Mouse (Mus musculus) CH12.LX (cell line): ENCODE measurements around the gene Ifi35. TPM values are rescaled to one million over a fixed set of nuclear protein-coding genes. Genes with fewer than 3 reads are reported as not detected.
"Not testable (repeated sequence)": the region's sequence is repeated elsewhere in the genome, so short reads cannot be mapped to it uniquely, and the experiment has no call there.

Experiments used
- DNase-seq: peaks from one replicate; pipeline ENCODE4 v3.0.0-alpha.2; 2013; ENCODE audit errors: extremely low read depth
- H3K27ac ChIP-seq: 2 replicates; pipeline ENCODE4 v1.5.1; 2012; ENCODE audit warnings: low read depth, mild to moderate bottlenecking, control low read depth, moderate library complexity; ENCODE audit not compliant: insufficient read depth
- H3K27me3 ChIP-seq: replicated peaks from 2 replicates; pipeline ENCODE3; 2012; ENCODE audit warnings: inconsistent platforms
- H3K36me3 ChIP-seq, 2 experiments: replicated peaks in 1 of 2; 2 replicates each; pipeline versions ENCODE3 to v1.6.1; 2012; ENCODE audit warnings: inconsistent platforms in 1 of 2, low read length in 1 of 2, mild to moderate bottlenecking in 1 of 2, mixed read lengths in 1 of 2, moderate library complexity in 1 of 2; ENCODE audit not compliant: control insufficient read depth in 1 of 2, insufficient read depth in 1 of 2
- H3K4me1 ChIP-seq, 2 experiments: 2 replicates each; pipeline ENCODE4 v1.6.1; 2012; ENCODE audit warnings: inconsistent platforms in 1 of 2, moderate library complexity in 1 of 2; ENCODE audit not compliant: insufficient read depth in 2 of 2, control insufficient read depth in 1 of 2
- H3K4me2 ChIP-seq: 2 replicates; pipeline ENCODE4 v1.6.1; 2012; ENCODE audit warnings: low read depth, mild to moderate bottlenecking, control low read depth; ENCODE audit not compliant: poor library complexity, insufficient read depth, severe bottlenecking
- H3K4me3 ChIP-seq, 3 experiments: fragments of 150-350 bp in 1 of 3; sonication (generic) in 1 of 3; replicated peaks in 1 of 3; 2 replicates each; pipeline versions ENCODE3 to v1.5.1; 2011 to 2012; ENCODE audit warnings: low read depth in 2 of 3, low read length in 2 of 3, mild to moderate bottlenecking in 2 of 3, moderate library complexity in 2 of 3, control low read depth in 1 of 3, improper control_type of control experiment in 1 of 3, inconsistent platforms in 1 of 3, mixed read lengths in 1 of 3; ENCODE audit not compliant: poor library complexity in 1 of 3
- H3K79me2 ChIP-seq: replicated peaks from 2 replicates; pipeline ENCODE4 v1.6.1; 2012; ENCODE audit warnings: mild to moderate bottlenecking, moderate library complexity; ENCODE audit not compliant: control insufficient read depth, poor library complexity, insufficient read depth, severe bottlenecking; ENCODE audit errors: extremely low read depth
- H3K9ac ChIP-seq: 2 replicates; pipeline ENCODE4 v1.6.1; 2012; ENCODE audit warnings: low read depth, mild to moderate bottlenecking, control low read depth, moderate library complexity; ENCODE audit not compliant: insufficient read depth
- H3K9me3 ChIP-seq: replicated peaks from 2 replicates; pipeline ENCODE3; 2012; ENCODE audit warnings: low read length, inconsistent platforms, mixed read lengths
- CHD1 ChIP-seq: IDR thresholded peaks from 2 replicates; pipeline ENCODE4 v1.6.1; 2012; ENCODE audit warnings: low read depth, low read length, improper control_type of control experiment, inconsistent platforms
- CTCF ChIP-seq, 2 experiments: IDR thresholded peaks in 1 of 2; conservative IDR thresholded peaks in 1 of 2; 2 replicates each; pipeline ENCODE4 v1.5.1; 2011 to 2012; ENCODE audit warnings: low read depth in 2 of 2, low read length in 2 of 2, improper control_type of control experiment in 1 of 2, inconsistent platforms in 1 of 2, mild to moderate bottlenecking in 1 of 2, moderate library complexity in 1 of 2
- EP300 ChIP-seq: IDR thresholded peaks from 2 replicates; pipeline ENCODE4 v1.6.1; 2011; ENCODE audit warnings: low read length, improper control_type of control experiment
- IRF4 ChIP-seq: IDR thresholded peaks from 2 replicates; pipeline ENCODE4 v1.6.1; 2014; ENCODE audit warnings: low read depth, mild to moderate bottlenecking, inconsistent platforms, low read length, improper control_type of control experiment
- MAX ChIP-seq: IDR thresholded peaks from 2 replicates; pipeline ENCODE4 v1.6.1; 2011; ENCODE audit warnings: low read length, improper control_type of control experiment
- MXI1 ChIP-seq: IDR thresholded peaks from 2 replicates; pipeline ENCODE4 v1.6.1; 2011; ENCODE audit warnings: mild to moderate bottlenecking, low read depth, low read length, improper control_type of control experiment
- MYC ChIP-seq: IDR thresholded peaks from 2 replicates; pipeline ENCODE4 v1.6.1; 2011; ENCODE audit warnings: low read depth, mild to moderate bottlenecking, improper control_type of control experiment, low read length
- NRF1 ChIP-seq: IDR thresholded peaks from 2 replicates; pipeline ENCODE4 v1.6.1; 2014; ENCODE audit warnings: low read depth, mild to moderate bottlenecking, inconsistent platforms, low read length, improper control_type of control experiment, moderate library complexity
- PAX5 ChIP-seq: IDR thresholded peaks from 2 replicates; pipeline ENCODE4 v1.6.1; 2012; ENCODE audit warnings: low read length, inconsistent platforms, mixed read lengths
- POLR2A ChIP-seq: IDR thresholded peaks from 2 replicates; pipeline ENCODE4 v1.6.1; 2011; ENCODE audit warnings: low read depth, mild to moderate bottlenecking, improper control_type of control experiment, low read length
- POLR2AphosphoS2 ChIP-seq: IDR thresholded peaks from 2 replicates; pipeline ENCODE4 v1.6.1; 2011; ENCODE audit warnings: low read depth, low read length, improper control_type of control experiment
- RAD21 ChIP-seq: IDR thresholded peaks from 2 replicates; pipeline ENCODE4 v1.6.1; 2011; ENCODE audit warnings: low read depth, mild to moderate bottlenecking, low read length, improper control_type of control experiment, moderate library complexity
- RCOR1 ChIP-seq: conservative IDR thresholded peaks from 2 replicates; pipeline ENCODE4 v1.6.1; 2012; ENCODE audit warnings: low read depth, mild to moderate bottlenecking, inconsistent platforms, low read length, improper control_type of control experiment
- SIN3A ChIP-seq: IDR thresholded peaks from 2 replicates; pipeline ENCODE4 v1.6.1; 2012; ENCODE audit warnings: low read length, improper control_type of control experiment, inconsistent platforms
- SMC3 ChIP-seq: IDR thresholded peaks from 2 replicates; pipeline ENCODE4 v1.6.1; 2011; ENCODE audit warnings: low read depth, low read length, improper control_type of control experiment
- TBP ChIP-seq: conservative IDR thresholded peaks from 2 replicates; pipeline ENCODE4 v1.6.1; 2011; ENCODE audit warnings: low read depth, low read length, improper control_type of control experiment
- ZC3H11A ChIP-seq: IDR thresholded peaks from 2 replicates; pipeline ENCODE4 v1.6.1; 2012; ENCODE audit warnings: low read depth, mild to moderate bottlenecking, inconsistent platforms, low read length, improper control_type of control experiment
- ZKSCAN1 ChIP-seq: IDR thresholded peaks from 2 replicates; pipeline ENCODE4 v1.6.1; 2012; ENCODE audit warnings: low read depth, inconsistent platforms, low read length, improper control_type of control experiment, borderline replicate concordance
- ZNF384 ChIP-seq: IDR thresholded peaks from 2 replicates; pipeline ENCODE4 v1.6.1; 2012; ENCODE audit warnings: low read depth, low read length, improper control_type of control experiment, inconsistent platforms
- dilution Hi-C: fragments of 300-500 bp; cut with MboI; formaldehyde crosslinking; loops from 2 replicates; pipeline ENCODE4 v1.14.3; 2020; ENCODE audit warnings: low sequenced_read_pairs; ENCODE audit not compliant: extremely low pct_unique_long_range_greater_than_20kb, extremely low pct_ligation_motif_present
- in situ Hi-C: fragments of 300-500 bp; cut with MboI; formaldehyde crosslinking; loops from 3 replicates; pipeline ENCODE4 v1.14.3; 2019; ENCODE audit warnings: low sequenced_read_pairs, low pct_ligation_motif_present, low pct_unique_long_range_greater_than_20kb, mixed read lengths
- polyA plus RNA-seq: library from polyadenylated mRNA; unstranded; fragments of >175 nt; gene quantifications from 2 replicates; pipeline ENCODE4 v1.2.1, GENCODE M21; 2012; ENCODE audit warnings: low read depth; ENCODE audit not compliant: insufficient read length
- total RNA-seq, 2 experiments: library from RNA; depleted of rRNA; stranded (reverse); fragments of 300-350 nt in 1 of 2; fragments of >200 nt in 1 of 2; gene quantifications; 2 replicates each; pipeline ENCODE4 v1.2.3; 2012 to 2014

Ifi35 gene
- total and polyA plus RNA-seq, 3 experiments: 49.3 to 79.1 (median 63.7) TPM

DNA sequence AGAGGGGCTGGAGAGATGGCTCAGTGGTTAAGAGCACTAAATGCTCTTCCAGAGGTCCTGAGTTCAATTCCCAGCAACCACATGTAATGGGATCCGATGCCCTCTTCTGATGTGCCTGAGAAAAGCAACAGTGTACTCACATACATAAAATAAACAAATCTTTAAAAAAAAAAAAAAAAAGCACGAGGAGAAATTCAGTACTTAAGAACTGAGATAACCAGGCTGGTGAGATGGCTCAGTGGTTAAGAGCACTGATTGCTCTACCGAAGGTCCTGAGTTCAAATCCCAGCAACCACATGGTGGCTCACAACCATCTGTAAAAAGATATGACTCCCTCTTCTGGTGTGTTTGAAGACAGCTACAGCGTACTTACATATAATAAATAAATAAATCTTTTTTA is 1.4 kb downstream of the Ifi35 start:
- H3K27me3 ChIP-seq, DNase-seq, in situ Hi-C loops, dilution Hi-C loops, H3K9me3 ChIP-seq: not testable (repeated sequence)
- 0 out of 2 replicates have a peak overlapping the region, but pooled peaks have one; percentile 88 for H3K27ac ChIP-seq
- TF ChIP-seq ZNF384: 0 out of 2 replicates have a peak, but pooled peaks have one; percentile 9
- peak; percentile 58; the same call in 1 of the 2 replicates for TF ChIP-seq TBP
- peak overlapping the region in 2 of 3 experiments; percentile 66 to 68 for H3K4me3 ChIP-seq
- peak overlapping the region; percentile 69; the same call in 1 of the 2 replicates for H3K4me2 ChIP-seq
- peaks cover 10 to 60% of the 10 kb centered on the region in 2 experiments for H3K4me1 ChIP-seq
- H3K36me3 ChIP-seq: peaks cover 11 to 46% of the 10 kb centered on the region in 2 experiments
- peak overlapping the region; percentile 71 for H3K9ac ChIP-seq
- H3K79me2 ChIP-seq: peaks cover 17% of the 10 kb centered on the region

DNA sequence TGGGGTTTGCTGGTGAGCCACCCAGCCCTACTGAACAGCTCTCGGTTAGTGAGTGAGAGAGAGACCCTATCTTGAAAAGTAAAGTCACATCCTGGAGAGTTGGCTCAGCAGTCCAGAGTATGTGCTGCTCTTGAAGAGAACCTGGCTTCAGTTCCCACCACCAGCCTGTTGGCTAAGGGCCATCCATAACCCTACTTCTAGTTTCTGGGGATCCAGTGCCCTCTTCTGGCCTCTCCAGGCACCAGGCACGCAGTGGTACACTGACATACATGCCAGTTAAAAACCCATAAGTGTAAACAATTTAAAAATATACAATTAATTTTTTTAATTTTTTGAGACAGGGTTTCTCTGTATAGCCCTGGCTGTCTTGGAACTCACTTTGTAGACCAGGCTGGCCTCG is 2.2 kb downstream of the Ifi35 start:
- no peak overlapping the region for H3K4me3 ChIP-seq
- TF ChIP-seq MAX (peak; percentile 4; the same call in 1 of the 2 replicates), MYC (no peak), CHD1 (no peak), ZNF384 (no peak), POLR2A (no peak), EP300 (no peak), RAD21 (peak; percentile 71), NRF1 (0 out of 2 replicates have a peak, but pooled peaks have one; percentile 18), CTCF (conservative IDR thresholded peaks at IDR 0.05 in 1 of 2, IDR thresholded peaks at IDR 0.05 in 1 of 2; ENCODE audit: low read depth in 2 of 2, low read length in 2 of 2) (peak in 1 of 2 experiments; percentile 77; a peak in 2 of 4 replicates), IRF4 (no peak), MXI1 (peak; percentile 26; the same call in 1 of the 2 replicates), ZKSCAN1 (no peak), PAX5 (no peak), TBP (no peak), SIN3A (0 out of 2 replicates have a peak, but pooled peaks have one; percentile 20), RCOR1 (no peak), ZC3H11A (no peak), POLR2AphosphoS2 (no peak), SMC3 (peak; percentile 32)
- TF ChIP-seq, all 38 proteins: peak for 7
- H3K79me2 ChIP-seq: peaks cover 11% of the 10 kb centered on the region; the same call in 1 of the 2 replicates
- in situ Hi-C loops (no loop called here), dilution Hi-C loops (no loop called here)
- H3K27me3 ChIP-seq: no peaks in the 10 kb centered on the region
- no peak overlapping the region; the same call in 1 of the 2 replicates for H3K4me2 ChIP-seq
- H3K4me1 ChIP-seq: peaks cover 4 to 58% of the 10 kb centered on the region in 2 experiments; a peak in 3 of 4 replicates
- peak; percentile 71 for DNase-seq
- no peak overlapping the region for H3K27ac ChIP-seq
- no peaks in the 10 kb centered on the region for H3K9me3 ChIP-seq
- peaks cover 5 to 45% of the 10 kb centered on the region in 2 experiments for H3K36me3 ChIP-seq
- no peak overlapping the region for H3K9ac ChIP-seq
